Mouse (Mus musculus) ES-Bruce4 (cell line): ENCODE measurements around the gene Tnpo2.

ENCODE experiments used
- CTCF ChIP-seq: IDR thresholded peaks from one replicate; pipeline ENCODE4 v1.8.1; 2011; ENCODE audit warnings: low read depth, low read length
- EP300 ChIP-seq: IDR thresholded peaks from 2 replicates; pipeline ENCODE4 v1.6.1; 2011; ENCODE audit warnings: low read depth, low read length; ENCODE audit not compliant: insufficient read depth

DNA sequence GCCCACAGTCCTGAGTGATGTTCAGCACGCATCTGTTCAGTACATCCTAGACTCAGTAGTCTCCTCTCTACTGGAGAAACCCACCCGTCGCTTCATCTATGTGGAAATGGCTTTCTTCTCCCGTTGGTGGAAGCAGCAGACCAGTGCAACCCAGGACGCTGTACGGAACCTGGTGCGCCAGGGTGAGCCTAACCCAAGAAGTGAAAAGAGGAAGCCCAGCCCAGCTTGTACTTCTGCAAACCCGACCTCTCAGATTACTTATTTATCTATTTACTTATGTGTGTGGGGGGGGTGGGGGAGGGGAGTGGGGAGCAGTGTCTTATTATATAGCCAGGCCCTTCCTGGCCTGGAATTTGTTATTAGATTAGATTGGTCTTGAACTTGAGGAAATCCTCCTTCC, 47.9 kb downstream of the Tnpo2 start:
- TF ChIP-seq CTCF = no peak
- no peak for TF ChIP-seq EP300
